Mouse (Mus musculus) left cerebral cortex, postnatal 25 days (tissue): ENCODE data around the gene Fiz1. TPM values are rescaled to one million over a fixed set of nuclear protein-coding genes. Genes with fewer than 3 reads are reported as not detected.

Experiments
- DNase-seq, 2 experiments: peaks; one replicate each; pipeline ENCODE4 v3.0.0; 2022; ENCODE audit warnings: low spot score in 2 of 2, mixed read lengths in 1 of 2
- intact Hi-C: fragments of 180-260 bp; cut with DNase I; formaldehyde crosslinking; loops from one replicate; pipeline ENCODE4 v1.15.1; 2025
- total RNA-seq, 2 experiments: library from RNA; stranded (reverse); gene quantifications; 2 replicates each; pipeline ENCODE4 v1.2.3; 2021

Fiz1 gene
- total RNA-seq, 2 experiments from 2014 or later: 21.2 to 31.2 TPM

- intact Hi-C loops: loop anchor here (1.0 kb wide), 1 partner anchor 22 kb away; no protein-coding TSS in a partner anchor
- DNase-seq: no peak
These were observed 49.5 kb downstream of the Fiz1 start for GRCm38 (mm10) chr7:4964988-4965387.

- peak; percentile 65 for DNase-seq
- intact Hi-C loops: loop anchor here (1.0 kb wide), 1 partner anchor 21 kb away; no protein-coding TSS in a partner anchor
These were observed 50.2 kb downstream of the Fiz1 start, which contains the start of gene Sbk2 for GRCm38 (mm10) chr7:4964272-4964671. Sbk2 (minus strand) TSS chr7:4964406.

- intact Hi-C loops: no loop called here
These were observed 51.0 kb downstream of the Fiz1 start for GRCm38 (mm10) chr7:4963527-4963926.

GRCm38 (mm10) chr7:4957361-4957760 is 57.1 kb downstream of the Fiz1 start:
- DNase-seq: no peak
- intact Hi-C loops: no loop called here

More at GRCm38 (mm10) chr7:4963527-4963926, 51.0 kb downstream of the Fiz1 start:
- no peak for DNase-seq

Other genes with a start within 250 kb of the Fiz1 start
- gene Fam71e2, start 243.4 kb downstream of the Fiz1 start, total RNA-seq: not detected
- under 1 TPM; 0.69 to 0.83 TPM for gene Il11, start 231.8 kb downstream of the Fiz1 start, total RNA-seq
- gene Tmem190, start 231.8 kb downstream of the Fiz1 start, total RNA-seq: not detected
- 1 to 10 TPM; 2.3 to 3.0 TPM for gene Tmem238, start 225.0 kb downstream of the Fiz1 start, total RNA-seq
- 100 to 1,000 TPM; 428 to 431 TPM for gene Rpl28, start 221.8 kb downstream of the Fiz1 start, total RNA-seq
- 100 to 1,000 TPM; 108 to 110 TPM for gene Ube2s, start 202.1 kb downstream of the Fiz1 start, total RNA-seq
- gene Shisa7, start 170.0 kb downstream of the Fiz1 start, total RNA-seq: 100 to 1,000 TPM; 115 to 148 TPM
- 1 to 10 TPM; 3.3 to 4.1 TPM for gene Isoc2b, start 144.4 kb downstream of the Fiz1 start, total RNA-seq
- gene Isoc2a, start 137.5 kb downstream of the Fiz1 start, total RNA-seq: 10 to 100 TPM; 10.4 to 11.0 TPM
- gene Gm36210, start 108.2 kb downstream of the Fiz1 start, total RNA-seq: under 1 TPM in 1 of 2 experiments, not detected in 1; 0.25 TPM
- gene Zfp628, start 99.5 kb downstream of the Fiz1 start, total RNA-seq: 10 to 100 TPM; 14.3 to 14.6 TPM
- gene Nat14, start 92.7 kb downstream of the Fiz1 start, total RNA-seq: 100 to 1,000 TPM in 1 of 2 experiments, 10 to 100 TPM in 1; 94.4 to 103 TPM
- 1 to 10 TPM; 2.3 to 2.4 TPM for gene Ssc5d, start 88.9 kb downstream of the Fiz1 start, total RNA-seq
- gene Sbk2, start 50.3 kb downstream of the Fiz1 start, total RNA-seq: not detected
- gene Sbk3, start 43.5 kb downstream of the Fiz1 start, total RNA-seq: under 1 TPM; 0.34 to 0.85 TPM
- 10 to 100 TPM; 24.8 to 33.7 TPM for gene Zfp579, start 18.5 kb downstream of the Fiz1 start, total RNA-seq
- 1 to 10 TPM; 6.9 TPM for gene Zfp524, start 282 bp downstream of the Fiz1 start, total RNA-seq
- gene Gm44973, start 799 bp upstream of the Fiz1 start, total RNA-seq: not detected
- 10 to 100 TPM; 32.9 to 34.5 TPM for gene Zfp865, start 5.7 kb upstream of the Fiz1 start, total RNA-seq
- 10 to 100 TPM; 52.0 to 65.0 TPM for gene Ccdc106, start 5.9 kb upstream of the Fiz1 start, total RNA-seq
- gene 4632433K11Rik, start 19.4 kb upstream of the Fiz1 start, total RNA-seq: 1 to 10 TPM in 1 of 2 experiments, under 1 TPM in 1; 0.85 to 1.2 TPM
- gene Zfp784, start 23.7 kb upstream of the Fiz1 start, total RNA-seq: 1 to 10 TPM; 5.4 to 6.5 TPM
- gene Zfp580, start 36.8 kb upstream of the Fiz1 start, total RNA-seq: 10 to 100 TPM; 36.8 to 41.7 TPM
- gene U2af2, start 47.4 kb upstream of the Fiz1 start, total RNA-seq: 100 to 1,000 TPM; 171 to 180 TPM
- 100 to 1,000 TPM; 454 to 461 TPM for gene Epn1, start 65.5 kb upstream of the Fiz1 start, total RNA-seq
- not detected for gene Rfpl4, start 102.3 kb upstream of the Fiz1 start, total RNA-seq
- gene Rasl2-9, start 111.3 kb upstream of the Fiz1 start, total RNA-seq: not detected
- not detected for gene Vmn1r55, start 135.0 kb upstream of the Fiz1 start, total RNA-seq
- not detected for gene Vmn1r56, start 182.1 kb upstream of the Fiz1 start, total RNA-seq
- not detected for gene Vmn1r57, start 203.8 kb upstream of the Fiz1 start, total RNA-seq